ENCODE assay signal across 10 mouse cellular contexts in genomic region chr10:68103078-68103855, GRCm38 (mm10).
DNase-seq lines count a peak whose midpoint lies in the region; ATAC-seq and TF ChIP-seq lines count a peak whose summit lies in the region.
"Had no signal": no experiment of that assay in that cellular context is flagged by ENCODE, and none has a peak within 500 bp of the region (broad histone marks: within the 10 kb centered on the region; RNA-seq: fewer than 3 reads in every experiment).

No protein-coding gene starts in this region.

- no peak overlapping the region for H3K9ac ChIP-seq in intestine, embryonic 15.5 days
- no peak overlapping the region for H3K9ac ChIP-seq in intestine, postnatal 0 days (ENCODE audit: low read depth, low read length)
- H3K9ac ChIP-seq in limb, embryonic 13.5 days = no peak overlapping the region

- peaks cover 16% of the 10 kb centered on the region for H3K4me1 ChIP-seq in intestine, embryonic 15.5 days (replicated peaks)
- peaks cover 11% of the 10 kb centered on the region; the same call in 1 of the 2 replicates for H3K4me1 ChIP-seq in intestine, postnatal 0 days (replicated peaks; ENCODE audit: control insufficient read depth, insufficient read depth, low read length)
- peaks cover 47% of the 10 kb centered on the region for H3K4me1 ChIP-seq in limb, embryonic 13.5 days

- DNase-seq in gastrocnemius, adult 2 months = no peak
- no peak for DNase-seq in gastrocnemius, postnatal 4 days (ENCODE audit: low spot score in 2 of 2)
- peak; percentile 84 for DNase-seq in Muller cell, postnatal 12 days (ENCODE audit: inconsistent ontology term)
- DNase-seq in spleen, postnatal 14 days (ENCODE audit: low spot score in 2 of 2) = no peak
- DNase-seq in cerebellum, adult 9-11 months = no peak
- DNase-seq: cerebellum, adult 11 months; kidney, postnatal 25 days had no signal

- no peak overlapping the region for H3K4me2 ChIP-seq in intestine, embryonic 15.5 days (replicated peaks)
- no peak overlapping the region for H3K4me2 ChIP-seq in intestine, postnatal 0 days (replicated peaks; ENCODE audit: low read depth)
- no peak overlapping the region for H3K4me2 ChIP-seq in limb, embryonic 13.5 days (replicated peaks)

- no peak overlapping the region for H3K4me3 ChIP-seq in gastrocnemius, adult 2 months
- H3K4me3 ChIP-seq in intestine, embryonic 15.5 days (replicated peaks) = no peak overlapping the region
- H3K4me3 ChIP-seq in intestine, postnatal 0 days (ENCODE audit: low read depth, low read length) = no peak overlapping the region
- no peak overlapping the region for H3K4me3 ChIP-seq in limb, embryonic 13.5 days

- H3K27ac ChIP-seq in gastrocnemius, adult 2 months = peak overlapping the region; percentile 85
- peak overlapping the region; percentile 68; the same call in 1 of the 2 replicates for H3K27ac ChIP-seq in intestine, embryonic 15.5 days
- no peak overlapping the region for H3K27ac ChIP-seq in intestine, postnatal 0 days (ENCODE audit: low read depth, low read length)
- H3K27ac ChIP-seq in limb, embryonic 13.5 days = peak overlapping the region; percentile 67; the same call in 1 of the 2 replicates

- no peak for TF ChIP-seq CTCF in gastrocnemius, adult 2 months (IDR thresholded peaks at IDR 0.05)
- no peak for TF ChIP-seq CTCF in intestine, postnatal 0 days (IDR thresholded peaks at IDR 0.05; ENCODE audit: low read depth)

- H3K27me3 ChIP-seq in intestine, embryonic 15.5 days (replicated peaks) = no peaks in the 10 kb centered on the region
- H3K27me3 ChIP-seq in intestine, postnatal 0 days (replicated peaks; ENCODE audit: control insufficient read depth, insufficient read depth, low read length) = no peaks in the 10 kb centered on the region
- H3K27me3 ChIP-seq in limb, embryonic 13.5 days = no peaks in the 10 kb centered on the region

- H3K9me3 ChIP-seq in intestine, embryonic 15.5 days = no peaks in the 10 kb centered on the region
- H3K9me3 ChIP-seq in intestine, postnatal 0 days (ENCODE audit: control insufficient read depth) = no peaks in the 10 kb centered on the region
- no peaks in the 10 kb centered on the region for H3K9me3 ChIP-seq in limb, embryonic 13.5 days

- 52% methylated on average over 6 of the region's 6 CpGs for WGBS in intestine, embryonic 15.5 days
- WGBS in intestine, postnatal 0 days = 66% methylated on average over 6 of the region's 6 CpGs
- WGBS in limb, embryonic 13.5 days = 49% methylated on average over 6 of the region's 6 CpGs

- intact Hi-C loops in gastrocnemius, adult 2 months (cut with DNase I) = no loop called here

- H3K36me3 ChIP-seq in intestine, embryonic 15.5 days = peaks cover 12% of the 10 kb centered on the region
- H3K36me3 ChIP-seq in intestine, postnatal 0 days (ENCODE audit: control insufficient read depth, insufficient read depth) = peaks cover 23% of the 10 kb centered on the region
- peaks cover 34% of the 10 kb centered on the region for H3K36me3 ChIP-seq in limb, embryonic 13.5 days

- no peak for ATAC-seq in intestine, embryonic 15.5 days
- ATAC-seq in intestine, postnatal 0 days = no peak
- ATAC-seq in limb, embryonic 13.5 days (ENCODE audit: low FRiP score, low read depth) = no peak
